Mouse (Mus musculus): Measurements from ENCODE around the gene Cluap1. TPM values are rescaled to one million over a fixed set of nuclear protein-coding genes. Genes with fewer than 3 reads are reported as not detected.

Cluap1 gene
- polyA plus RNA-seq, 1 experiment from 2014 or later, result 21.1 TPM

DNA sequence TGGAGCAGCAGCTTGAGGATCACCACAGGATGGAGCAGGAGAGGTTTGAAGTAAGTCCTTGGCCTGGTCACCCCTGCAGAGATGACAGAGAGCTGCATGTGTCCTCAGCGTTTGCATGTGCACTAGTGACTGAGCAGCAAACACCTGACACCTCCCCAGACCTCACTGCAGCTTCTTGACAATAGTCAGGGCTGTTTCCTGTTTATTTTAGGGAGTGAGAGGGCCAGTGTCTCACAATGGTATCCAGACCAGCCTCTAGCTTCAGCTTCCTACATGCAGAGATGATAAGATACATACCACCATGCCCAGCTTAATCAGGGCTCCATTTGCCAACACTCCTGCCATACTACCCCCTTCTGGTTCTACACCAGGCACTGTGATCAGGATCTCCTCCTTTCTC is 20.0 kb downstream of the Cluap1 start:
- Histone ChIP-seq H3K36me3 (ENCODE audit: control insufficient read depth, insufficient read depth, low read length) (peaks cover 24% of the 10 kb centered on the region), H3K4me1 (ENCODE audit: control insufficient read depth, insufficient read depth, low read length) (no peaks in the 10 kb centered on the region), H3K27me3 (ENCODE audit: control insufficient read depth, insufficient read depth, low read length) (no peaks in the 10 kb centered on the region), H3K4me3 (replicated peaks; ENCODE audit: low read length) (no peak overlapping the region), H3K9ac (ENCODE audit: low read length) (no peak overlapping the region), H3K4me2 (ENCODE audit: low read depth, low read length) (no peak overlapping the region), H3K9me3 (replicated peaks; ENCODE audit: control insufficient read depth, low read length) (no peaks in the 10 kb centered on the region), H3K27ac (ENCODE audit: low read length) (no peak overlapping the region)
- WGBS, result 36% methylated on average over 1 of the region's 1 CpGs
- no peak for ATAC-seq (ENCODE audit: insufficient read depth, low FRiP score)

DNA sequence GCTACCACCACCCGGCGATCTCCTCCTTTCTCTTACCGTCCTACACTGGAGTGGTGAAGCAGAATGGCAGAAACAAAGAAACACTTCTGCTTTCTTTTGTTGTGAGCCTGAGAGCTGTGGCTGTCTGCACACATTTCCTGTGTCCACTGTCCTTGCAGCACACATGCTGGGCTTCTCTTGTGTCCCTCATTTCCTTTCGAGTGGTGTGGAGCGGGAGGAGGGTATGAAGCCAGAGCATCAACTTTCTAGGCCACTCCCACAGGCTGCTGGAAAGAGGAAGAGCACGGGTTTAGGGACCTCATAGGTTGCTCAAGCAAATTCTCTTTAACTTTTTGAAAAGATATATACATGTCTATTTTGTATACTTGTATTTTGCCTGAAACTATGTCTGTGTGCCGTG is 20.6 kb downstream of the Cluap1 start:
- no peaks in the 10 kb centered on the region for H3K27me3 ChIP-seq (ENCODE audit: control insufficient read depth, insufficient read depth, low read length)
- ATAC-seq (ENCODE audit: insufficient read depth, low FRiP score), result no peak
- no peak overlapping the region for H3K4me3 ChIP-seq (replicated peaks; ENCODE audit: low read length)
- H3K4me2 ChIP-seq (ENCODE audit: low read depth, low read length), result no peak overlapping the region
- H3K36me3 ChIP-seq (ENCODE audit: control insufficient read depth, insufficient read depth, low read length), result peaks cover 26% of the 10 kb centered on the region
- H3K9me3 ChIP-seq (replicated peaks; ENCODE audit: control insufficient read depth, low read length), result no peaks in the 10 kb centered on the region
- H3K4me1 ChIP-seq (ENCODE audit: control insufficient read depth, insufficient read depth, low read length), result no peaks in the 10 kb centered on the region
- no peak overlapping the region for H3K9ac ChIP-seq (ENCODE audit: low read length)
- H3K27ac ChIP-seq (ENCODE audit: low read length), result no peak overlapping the region
- WGBS, result 78% methylated on average over 7 of the region's 7 CpGs

DNA sequence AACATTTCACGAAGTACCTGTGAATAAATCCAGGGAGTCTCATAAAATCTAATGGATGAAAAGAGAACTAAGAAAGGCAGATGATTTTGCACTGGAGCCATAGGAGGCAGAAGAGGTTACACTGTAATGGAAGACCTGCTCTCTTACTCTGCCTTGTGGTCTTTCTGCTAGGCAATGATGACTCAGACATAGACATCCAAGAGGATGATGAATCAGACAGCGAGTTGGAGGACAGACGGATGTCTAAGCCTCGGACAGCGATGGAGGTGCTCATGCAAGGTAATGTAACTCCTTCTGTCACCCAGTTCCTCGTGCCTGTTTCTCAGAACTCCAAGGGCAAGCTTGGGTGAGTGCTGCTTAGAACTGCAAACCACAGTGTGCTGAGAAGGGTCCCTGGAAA is 24.9 kb downstream of the Cluap1 start:
- no peak overlapping the region for H3K4me3 ChIP-seq (replicated peaks; ENCODE audit: low read length)
- ATAC-seq (ENCODE audit: insufficient read depth, low FRiP score), result no peak
- WGBS, result 85% methylated on average over 6 of the region's 6 CpGs
- H3K27ac ChIP-seq (ENCODE audit: low read length), result no peak overlapping the region
- no peak overlapping the region for H3K9ac ChIP-seq (ENCODE audit: low read length)
- H3K27me3 ChIP-seq (ENCODE audit: control insufficient read depth, insufficient read depth, low read length), result no peaks in the 10 kb centered on the region
- no peak overlapping the region for H3K4me2 ChIP-seq (ENCODE audit: low read depth, low read length)
- H3K9me3 ChIP-seq (replicated peaks; ENCODE audit: control insufficient read depth, low read length), result no peaks in the 10 kb centered on the region
- H3K4me1 ChIP-seq (ENCODE audit: control insufficient read depth, insufficient read depth, low read length), result no peaks in the 10 kb centered on the region
- peaks cover 18% of the 10 kb centered on the region for H3K36me3 ChIP-seq (ENCODE audit: control insufficient read depth, insufficient read depth, low read length)

DNA sequence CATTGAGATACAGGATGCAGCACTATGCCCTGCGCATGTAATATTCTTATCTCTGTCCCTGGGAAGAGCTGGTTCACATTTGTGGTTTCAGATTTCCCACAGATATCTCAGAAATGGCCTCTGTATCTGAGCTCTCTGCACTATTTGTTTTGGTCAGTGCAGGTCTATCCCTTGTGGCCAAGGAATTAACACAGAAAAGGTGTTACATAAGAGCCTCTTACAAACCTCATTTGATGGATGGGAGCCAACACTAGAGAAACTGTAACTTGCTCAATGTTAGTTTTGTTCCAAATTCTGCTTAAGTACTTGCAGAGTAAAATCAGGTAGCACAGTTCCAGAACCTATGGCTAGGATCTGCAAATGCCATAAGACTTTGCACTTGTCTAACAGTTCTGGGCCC is 25.5 kb downstream of the Cluap1 start:
- no peaks in the 10 kb centered on the region for H3K4me1 ChIP-seq (ENCODE audit: control insufficient read depth, insufficient read depth, low read length)
- no peaks in the 10 kb centered on the region for H3K9me3 ChIP-seq (replicated peaks; ENCODE audit: control insufficient read depth, low read length)
- ATAC-seq (ENCODE audit: insufficient read depth, low FRiP score), result no peak
- H3K9ac ChIP-seq (ENCODE audit: low read length), result no peak overlapping the region
- peaks cover 19% of the 10 kb centered on the region for H3K36me3 ChIP-seq (ENCODE audit: control insufficient read depth, insufficient read depth, low read length)
- WGBS, result 95% methylated on average over 1 of the region's 1 CpGs
- H3K4me3 ChIP-seq (replicated peaks; ENCODE audit: low read length), result no peak overlapping the region
- H3K27ac ChIP-seq (ENCODE audit: low read length), result no peak overlapping the region
- H3K4me2 ChIP-seq (ENCODE audit: low read depth, low read length), result no peak overlapping the region
- H3K27me3 ChIP-seq (ENCODE audit: control insufficient read depth, insufficient read depth, low read length), result no peaks in the 10 kb centered on the region

DNA sequence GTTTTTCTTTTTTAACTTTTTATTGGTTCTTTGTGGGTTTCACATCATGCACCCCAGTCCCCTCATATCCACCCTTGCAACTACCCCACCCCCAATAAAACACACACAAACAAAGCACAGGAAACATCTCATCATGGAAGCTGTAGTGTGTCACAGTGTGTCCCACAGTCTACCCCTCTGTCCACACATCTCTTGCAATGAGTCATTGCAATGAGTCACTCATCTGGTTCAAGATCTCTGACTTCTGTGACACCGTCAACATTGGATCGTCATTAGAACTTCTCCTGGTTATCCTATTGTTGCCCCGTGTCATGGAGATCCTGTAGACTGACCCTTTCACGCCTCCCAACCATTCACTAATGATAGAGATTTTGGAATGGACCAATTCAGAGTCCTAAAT is 26.1 kb downstream of the Cluap1 start:
- H3K36me3 ChIP-seq (ENCODE audit: control insufficient read depth, insufficient read depth, low read length), result peaks cover 19% of the 10 kb centered on the region
- H3K4me2 ChIP-seq (ENCODE audit: low read depth, low read length), result no peak overlapping the region
- no peak overlapping the region for H3K9ac ChIP-seq (ENCODE audit: low read length)
- H3K27me3 ChIP-seq (ENCODE audit: control insufficient read depth, insufficient read depth, low read length), result no peaks in the 10 kb centered on the region
- WGBS, result 84% methylated on average over 4 of the region's 4 CpGs
- no peaks in the 10 kb centered on the region for H3K9me3 ChIP-seq (replicated peaks; ENCODE audit: control insufficient read depth, low read length)
- no peak overlapping the region for H3K27ac ChIP-seq (ENCODE audit: low read length)
- no peak overlapping the region for H3K4me3 ChIP-seq (replicated peaks; ENCODE audit: low read length)
- ATAC-seq (ENCODE audit: insufficient read depth, low FRiP score), result no peak
- no peaks in the 10 kb centered on the region for H3K4me1 ChIP-seq (ENCODE audit: control insufficient read depth, insufficient read depth, low read length)

DNA sequence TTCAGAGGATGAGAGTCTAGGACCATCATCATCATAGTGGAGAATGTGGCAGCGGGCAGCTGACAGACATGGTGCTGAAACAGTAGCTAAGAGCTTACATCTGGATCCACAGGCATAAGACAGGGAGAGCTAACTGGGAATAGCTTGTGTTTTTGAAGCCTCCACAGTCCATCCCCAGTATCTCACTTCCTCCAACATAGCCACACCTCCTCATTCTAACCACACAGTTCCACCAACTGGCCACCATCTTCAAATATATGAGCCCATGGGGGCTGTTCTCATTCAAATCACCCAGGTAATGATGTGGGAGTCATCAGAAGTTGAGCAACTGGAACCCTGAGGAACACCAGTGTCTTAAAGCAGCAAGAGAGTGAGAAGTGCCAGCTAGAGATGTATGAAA is 42.5 kb downstream of the Cluap1 start:
- WGBS, result 86% methylated on average over 1 of the region's 1 CpGs

DNA sequence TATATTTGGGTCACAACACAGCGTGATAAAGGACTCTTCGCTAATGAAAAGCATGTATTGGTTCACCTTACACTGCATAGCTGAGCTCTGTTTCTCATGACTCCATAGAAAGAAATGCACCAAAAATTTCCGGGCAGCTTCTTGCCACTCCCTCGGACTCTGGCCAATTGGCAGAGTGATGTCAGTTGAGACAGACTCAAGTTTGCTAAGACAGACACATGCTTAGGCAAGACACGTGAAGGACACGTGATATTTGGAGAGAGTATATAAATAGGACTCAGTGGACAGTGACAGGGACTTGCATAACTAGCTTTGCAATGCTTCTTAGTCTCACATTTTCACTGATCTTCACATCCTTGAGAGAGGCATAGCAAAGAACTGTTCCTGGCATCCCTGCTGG is 47.8 kb downstream of the Cluap1 start:
- ATAC-seq (ENCODE audit: insufficient read depth, low FRiP score), result no peak
- H3K9ac ChIP-seq (ENCODE audit: low read length), result no peak overlapping the region
- H3K9me3 ChIP-seq (replicated peaks; ENCODE audit: control insufficient read depth, low read length), result no peaks in the 10 kb centered on the region
- H3K36me3 ChIP-seq (ENCODE audit: control insufficient read depth, insufficient read depth, low read length), result no peaks in the 10 kb centered on the region
- 87% methylated on average over 6 of the region's 6 CpGs for WGBS
- no peak overlapping the region for H3K4me2 ChIP-seq (ENCODE audit: low read depth, low read length)
- no peaks in the 10 kb centered on the region; the same call in 1 of the 2 replicates for H3K4me1 ChIP-seq (ENCODE audit: control insufficient read depth, insufficient read depth, low read length)
- H3K27me3 ChIP-seq (ENCODE audit: control insufficient read depth, insufficient read depth, low read length), result no peaks in the 10 kb centered on the region
- H3K4me3 ChIP-seq (replicated peaks; ENCODE audit: low read length), result no peak overlapping the region
- H3K27ac ChIP-seq (ENCODE audit: low read length), result no peak overlapping the region

More for the DNA sequence above, 42.5 kb downstream of the Cluap1 start:
- Histone ChIP-seq H3K4me3 (replicated peaks; ENCODE audit: low read length) (no peak overlapping the region), H3K9ac (ENCODE audit: low read length) (no peak overlapping the region), H3K27ac (ENCODE audit: low read length) (no peak overlapping the region), H3K36me3 (ENCODE audit: control insufficient read depth, insufficient read depth, low read length) (no peaks in the 10 kb centered on the region), H3K4me2 (ENCODE audit: low read depth, low read length) (no peak overlapping the region), H3K9me3 (replicated peaks; ENCODE audit: control insufficient read depth, low read length) (no peaks in the 10 kb centered on the region), H3K27me3 (ENCODE audit: control insufficient read depth, insufficient read depth, low read length) (no peaks in the 10 kb centered on the region), H3K4me1 (ENCODE audit: control insufficient read depth, insufficient read depth, low read length) (no peaks in the 10 kb centered on the region)
- ATAC-seq (ENCODE audit: insufficient read depth, low FRiP score), result no peak

DNA sequence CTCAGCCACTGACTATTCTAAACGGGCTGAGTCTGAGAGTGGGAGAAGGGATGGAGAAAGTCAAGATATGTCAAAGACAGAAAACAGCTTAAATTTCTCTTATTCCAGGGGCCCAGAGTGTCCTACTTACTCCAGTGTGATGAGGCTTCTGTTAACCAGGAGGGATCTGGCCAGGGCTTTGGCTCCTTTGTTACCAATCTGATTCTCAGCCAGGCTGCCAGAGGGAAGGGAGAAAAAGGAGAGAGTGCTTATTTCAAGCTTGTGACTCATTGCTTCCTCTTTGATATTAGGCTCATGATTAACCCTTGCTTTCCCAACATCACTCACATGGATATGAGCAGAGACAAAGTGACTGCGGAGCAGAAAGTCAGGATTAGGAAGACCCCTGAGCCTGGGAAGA is 50.7 kb downstream of the Cluap1 start:
- ATAC-seq (ENCODE audit: insufficient read depth, low FRiP score), result no peak
- 59% methylated on average over 2 of the region's 2 CpGs for WGBS
- Histone ChIP-seq H3K9ac (ENCODE audit: low read length) (no peak overlapping the region), H3K4me2 (ENCODE audit: low read depth, low read length) (no peak overlapping the region), H3K9me3 (replicated peaks; ENCODE audit: control insufficient read depth, low read length) (no peaks in the 10 kb centered on the region), H3K27me3 (ENCODE audit: control insufficient read depth, insufficient read depth, low read length) (no peaks in the 10 kb centered on the region), H3K4me1 (ENCODE audit: control insufficient read depth, insufficient read depth, low read length) (no peaks in the 10 kb centered on the region; the same call in 1 of the 2 replicates), H3K4me3 (replicated peaks; ENCODE audit: low read length) (no peak overlapping the region), H3K36me3 (ENCODE audit: control insufficient read depth, insufficient read depth, low read length) (no peaks in the 10 kb centered on the region), H3K27ac (ENCODE audit: low read length) (no peak overlapping the region)

DNA sequence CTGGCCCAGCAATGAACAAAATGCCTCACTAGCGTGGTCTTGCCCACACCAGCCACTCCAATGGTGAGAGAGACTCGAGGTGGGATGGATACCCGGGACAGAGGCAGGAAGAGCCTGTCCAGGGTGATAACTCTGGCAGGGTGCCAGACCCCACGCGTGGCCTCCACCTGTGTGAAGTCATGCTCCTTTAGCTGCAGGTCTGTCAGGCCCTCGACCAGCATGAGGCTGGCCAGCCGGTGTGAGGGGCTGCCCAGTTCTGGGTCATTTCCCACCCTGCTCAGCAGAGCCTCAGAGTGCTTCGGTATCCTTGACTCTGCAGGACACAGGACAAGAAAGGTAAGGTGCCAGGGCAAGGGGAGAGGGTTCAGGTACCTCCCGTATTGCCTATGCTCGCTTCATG is 56.4 kb downstream of the Cluap1 start:
- no peaks in the 10 kb centered on the region for H3K9me3 ChIP-seq (replicated peaks; ENCODE audit: control insufficient read depth, low read length)
- WGBS, result 80% methylated on average over 10 of the region's 10 CpGs
- peak; percentile 58 for ATAC-seq (ENCODE audit: insufficient read depth, low FRiP score)
- no peaks in the 10 kb centered on the region for H3K27me3 ChIP-seq (ENCODE audit: control insufficient read depth, insufficient read depth, low read length)
- no peak overlapping the region for H3K9ac ChIP-seq (ENCODE audit: low read length)
- no peaks in the 10 kb centered on the region for H3K4me1 ChIP-seq (ENCODE audit: control insufficient read depth, insufficient read depth, low read length)
- no peak overlapping the region for H3K27ac ChIP-seq (ENCODE audit: low read length)
- no peak overlapping the region for H3K4me3 ChIP-seq (replicated peaks; ENCODE audit: low read length)
- H3K36me3 ChIP-seq (ENCODE audit: control insufficient read depth, insufficient read depth, low read length), result no peaks in the 10 kb centered on the region
- no peak overlapping the region for H3K4me2 ChIP-seq (ENCODE audit: low read depth, low read length)

DNA sequence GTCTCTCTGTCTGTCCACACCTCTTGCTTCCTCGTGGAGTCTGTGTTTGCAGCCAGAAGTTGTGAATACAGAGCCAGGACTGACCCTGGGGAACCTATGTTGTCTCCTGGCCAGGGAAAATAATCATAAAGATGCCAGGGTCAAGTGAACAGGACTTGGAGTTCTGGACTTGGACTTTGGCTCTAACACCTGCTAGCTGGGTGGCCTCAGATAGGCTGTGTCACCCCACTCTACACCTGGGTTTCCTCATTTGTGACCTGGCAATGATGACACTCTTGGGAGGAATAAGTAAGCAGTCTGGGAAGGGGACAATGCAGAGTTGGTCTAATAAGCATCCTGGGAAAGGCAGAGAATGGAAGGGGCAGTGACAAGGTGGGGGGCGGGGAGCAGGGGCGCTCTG is 56.9 kb downstream of the Cluap1 start:
- Histone ChIP-seq H3K9me3 (replicated peaks; ENCODE audit: control insufficient read depth, low read length) (no peaks in the 10 kb centered on the region), H3K4me3 (replicated peaks; ENCODE audit: low read length) (no peak overlapping the region), H3K9ac (ENCODE audit: low read length) (no peak overlapping the region), H3K4me1 (ENCODE audit: control insufficient read depth, insufficient read depth, low read length) (no peaks in the 10 kb centered on the region), H3K27me3 (ENCODE audit: control insufficient read depth, insufficient read depth, low read length) (no peaks in the 10 kb centered on the region), H3K4me2 (ENCODE audit: low read depth, low read length) (no peak overlapping the region), H3K36me3 (ENCODE audit: control insufficient read depth, insufficient read depth, low read length) (no peaks in the 10 kb centered on the region), H3K27ac (ENCODE audit: low read length) (no peak overlapping the region)
- 0 out of 2 replicates have a peak, but pooled peaks have one; percentile 33 for ATAC-seq (ENCODE audit: insufficient read depth, low FRiP score)
- 83% methylated on average over 3 of the region's 3 CpGs for whole genome bisulfite sequencing

All from stomach, embryonic 16.5 days (tissue).